Mouse (Mus musculus): ENCODE results near the gene Traf5.
A peak's percentile ranks its signal among the peaks of the same experiment; 100 is the strongest.

Gene Traf5

DNA sequence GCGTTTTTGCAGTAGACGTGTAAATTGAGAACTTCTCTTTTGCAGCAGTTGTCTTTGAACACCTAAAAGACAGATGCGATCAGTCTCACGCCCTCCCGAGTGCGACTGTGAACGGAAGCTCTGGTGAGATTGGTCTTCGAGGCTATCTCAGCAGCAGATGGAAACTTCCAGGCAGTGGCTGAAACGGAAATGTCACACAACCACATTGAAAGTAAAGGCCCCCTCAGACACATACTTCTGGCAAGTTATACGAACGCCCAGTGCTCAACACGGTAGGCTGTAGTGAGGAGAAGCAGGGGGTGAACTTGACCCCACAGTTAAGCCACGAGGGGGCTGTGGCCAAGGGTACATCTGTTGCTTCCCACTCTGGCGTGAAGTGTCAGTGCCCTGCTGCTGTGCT is 29.7 kb downstream of the Traf5 start:
- DNase-seq (ENCODE audit: low spot score) = no peak

DNA sequence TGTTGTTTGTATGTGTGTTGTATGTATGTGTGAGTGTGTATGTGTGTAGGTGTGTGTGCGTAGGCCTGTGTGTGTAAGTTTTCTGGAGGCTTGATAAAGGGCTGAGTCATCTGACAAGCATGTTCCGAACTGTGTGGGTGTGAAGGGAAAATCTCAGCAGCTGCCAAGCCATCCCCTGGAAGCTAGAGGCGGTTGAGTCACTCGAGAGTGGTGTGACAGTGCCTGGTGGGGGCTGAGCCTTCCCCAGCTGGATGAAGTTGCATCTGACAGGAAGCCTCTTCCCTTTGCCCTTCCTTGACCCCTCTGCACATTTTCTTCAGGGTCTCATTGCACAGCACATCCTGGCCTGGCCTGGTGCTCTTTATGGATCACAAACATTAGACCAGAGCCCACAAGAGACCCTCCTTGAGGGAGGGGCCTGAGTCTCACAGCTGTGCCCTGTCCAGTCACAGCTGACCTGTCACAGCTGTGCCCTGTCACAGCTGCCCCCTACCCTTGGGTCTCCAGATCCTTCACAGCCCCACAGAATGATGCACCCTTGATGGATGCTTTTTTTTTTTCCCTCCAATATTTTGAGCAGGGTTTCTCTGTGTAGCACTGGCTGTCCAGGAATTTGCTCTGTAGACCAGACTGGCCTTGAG is 30.6 kb downstream of the Traf5 start:
- DNase-seq (ENCODE audit: low spot score) = peak; percentile 32

DNA sequence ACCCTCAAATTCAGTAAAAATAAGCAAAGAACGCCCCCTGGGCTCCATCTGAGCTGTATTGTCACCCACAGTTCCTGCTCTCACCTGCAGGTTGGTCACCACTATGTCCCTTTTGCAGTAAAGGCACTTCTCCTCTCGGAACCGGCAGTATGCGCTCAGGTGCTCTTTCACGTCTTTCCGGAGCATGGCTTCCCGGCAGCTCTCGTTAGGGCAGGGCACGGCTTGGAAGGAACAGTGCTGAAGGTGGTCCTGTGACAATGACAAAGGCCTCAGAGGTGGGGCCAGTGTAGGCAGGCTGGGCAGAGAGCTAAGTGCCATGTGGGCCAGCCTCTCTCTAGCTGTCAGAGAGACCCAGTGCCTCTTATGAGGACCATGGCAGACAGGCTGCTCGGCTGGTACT is 33.4 kb downstream of the Traf5 start:
- no peak for DNase-seq (ENCODE audit: low spot score)

DNA sequence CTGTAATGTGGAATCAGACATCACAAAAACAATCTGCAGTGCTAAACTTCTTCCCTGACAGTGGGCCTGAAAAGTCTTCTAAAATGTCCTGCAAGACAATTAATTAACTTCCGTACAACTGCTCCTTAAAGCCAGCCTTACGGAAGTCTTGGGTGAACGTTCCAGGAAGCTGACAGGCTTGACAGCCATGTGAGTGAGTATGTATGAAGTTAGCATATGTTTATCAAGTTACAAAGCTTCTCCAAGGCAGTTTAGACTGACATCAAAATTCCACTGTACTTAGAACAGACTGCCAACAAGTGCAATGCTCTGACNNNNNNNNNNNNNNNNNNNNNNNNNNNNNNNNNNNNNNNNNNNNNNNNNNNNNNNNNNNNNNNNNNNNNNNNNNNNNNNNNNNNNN is 38.6 kb downstream of the Traf5 start:
- no peak for DNase-seq (ENCODE audit: low spot score)

DNA sequence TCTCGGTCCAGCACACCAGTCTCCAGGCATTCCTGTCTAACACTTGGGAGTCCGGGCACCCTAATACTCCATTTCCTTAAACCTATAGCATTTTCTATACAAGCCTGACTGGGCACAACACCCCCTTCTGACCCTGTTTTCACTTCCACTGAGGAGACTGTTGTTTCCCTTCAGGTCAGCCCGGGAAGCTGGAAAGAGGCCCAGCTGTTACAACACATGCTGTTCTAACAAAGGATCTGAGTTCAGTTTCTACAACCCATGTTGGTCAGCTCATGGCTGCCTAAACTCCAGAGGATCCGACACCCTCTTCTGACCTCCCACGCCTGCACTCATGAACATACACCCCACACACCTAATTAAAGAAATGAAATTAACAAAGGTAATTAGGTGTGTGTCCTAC is 39.4 kb downstream of the Traf5 start:
- no peak for DNase-seq (ENCODE audit: low spot score)

DNA sequence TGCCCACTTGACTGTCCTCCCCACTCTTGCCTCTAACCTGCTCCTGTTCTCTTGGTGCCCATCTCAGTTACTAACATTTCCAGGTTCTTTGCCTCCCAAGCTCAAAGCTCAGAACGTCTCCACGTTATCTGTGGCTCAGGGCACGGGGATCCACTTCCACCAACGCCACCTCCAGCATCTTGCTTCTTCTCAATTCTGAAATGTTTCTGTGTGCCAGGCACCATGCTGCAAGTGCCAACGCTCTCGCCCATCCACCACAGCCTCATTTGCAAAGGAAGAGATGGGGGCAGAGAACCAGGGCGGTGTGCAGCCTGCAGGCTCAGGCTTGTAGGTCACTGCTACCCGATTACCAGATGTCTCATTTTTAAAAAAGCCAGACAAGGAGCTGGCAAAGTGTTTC is 39.9 kb downstream of the Traf5 start:
- DNase-seq (ENCODE audit: low spot score) = no peak

DNA sequence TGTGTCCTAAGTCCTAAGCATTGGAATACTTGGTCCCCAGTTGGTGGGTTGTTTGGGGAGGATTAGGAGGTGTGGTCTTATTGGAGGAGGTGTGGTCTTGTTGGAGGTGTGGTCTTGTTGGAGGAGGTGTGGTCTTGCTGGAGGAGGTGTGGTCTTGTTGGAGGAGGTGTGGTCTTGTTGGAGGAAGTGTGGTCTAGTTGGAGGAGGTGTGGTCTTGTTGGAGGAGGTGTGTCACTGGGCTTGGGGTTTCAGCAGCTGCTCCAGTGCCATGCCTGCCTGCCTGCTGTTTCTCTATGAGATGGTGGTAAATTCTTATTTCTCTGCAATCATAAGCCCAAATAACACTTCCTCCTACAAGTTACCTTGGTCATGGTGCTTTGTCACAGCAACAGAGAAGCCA is 93.3 kb downstream of the Traf5 start:
- no peak for DNase-seq (ENCODE audit: low spot score)

DNA sequence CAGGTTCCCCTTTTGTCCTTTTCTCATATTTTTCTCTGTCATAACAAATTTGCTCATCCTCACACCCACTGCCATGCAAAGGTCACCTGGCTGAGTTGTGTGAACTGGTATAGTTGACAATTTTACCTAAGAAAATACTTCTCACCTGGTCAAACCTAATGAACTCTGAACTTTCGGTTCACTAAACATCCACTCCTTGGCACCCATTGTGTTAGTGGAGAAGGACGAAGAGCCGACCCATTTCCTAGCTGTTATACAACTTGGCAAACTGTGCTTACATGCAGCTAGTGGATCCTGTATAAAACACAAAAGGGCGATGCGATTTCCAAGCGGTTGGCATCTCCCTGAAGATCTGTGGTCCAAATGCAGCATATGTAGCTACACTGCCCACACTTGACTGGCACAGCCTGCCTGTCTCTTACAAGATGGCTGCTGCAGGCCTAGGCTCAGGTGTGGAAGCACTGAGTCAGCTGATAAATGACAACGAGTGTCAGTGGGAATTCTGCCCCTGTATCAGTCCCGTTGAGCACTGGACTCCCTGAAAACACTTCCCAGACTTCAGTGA is 95.7 kb downstream of the Traf5 start:
- no peak for DNase-seq (ENCODE audit: low spot score)

DNA sequence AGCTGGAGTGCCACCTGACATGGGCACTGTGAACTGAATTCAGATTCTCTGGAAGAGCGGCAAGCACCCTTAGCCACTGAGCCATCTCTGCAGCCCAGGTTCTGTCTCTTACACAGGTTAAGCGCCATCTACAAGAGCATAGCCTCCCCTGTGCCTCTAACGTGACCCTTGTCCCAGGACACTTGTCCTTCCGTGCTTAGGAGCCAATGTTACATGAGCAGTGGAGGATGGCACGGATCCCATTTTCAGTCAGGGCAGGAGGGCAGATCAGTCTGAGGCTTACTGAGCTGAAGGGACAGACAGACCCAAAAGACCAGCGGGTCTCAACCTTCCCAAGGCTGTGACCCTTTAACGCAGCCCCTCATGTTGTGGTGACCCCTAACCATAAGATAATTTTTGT is 96.4 kb downstream of the Traf5 start:
- DNase-seq (ENCODE audit: low spot score) = no peak

DNA sequence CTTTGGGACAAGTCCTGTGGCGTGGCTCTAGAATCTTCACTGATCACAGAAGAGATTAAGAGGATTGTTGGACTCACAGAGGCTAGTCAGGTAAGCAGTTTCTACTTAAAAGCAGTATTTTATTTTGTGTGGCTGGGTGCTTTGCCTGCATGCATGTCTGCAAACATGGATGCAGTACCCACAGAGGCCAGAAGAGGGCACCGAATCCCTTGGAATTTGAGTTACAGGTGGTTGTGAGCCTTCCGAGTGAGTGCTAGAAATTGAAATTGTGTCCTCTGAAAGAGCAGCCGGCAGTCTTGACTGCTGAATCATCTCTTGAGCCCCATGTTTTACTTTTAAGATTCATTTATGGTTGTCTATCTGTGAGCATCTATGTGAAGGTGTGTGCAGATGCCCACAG is 96.9 kb downstream of the Traf5 start:
- DNase-seq (ENCODE audit: low spot score) = no peak

DNA sequence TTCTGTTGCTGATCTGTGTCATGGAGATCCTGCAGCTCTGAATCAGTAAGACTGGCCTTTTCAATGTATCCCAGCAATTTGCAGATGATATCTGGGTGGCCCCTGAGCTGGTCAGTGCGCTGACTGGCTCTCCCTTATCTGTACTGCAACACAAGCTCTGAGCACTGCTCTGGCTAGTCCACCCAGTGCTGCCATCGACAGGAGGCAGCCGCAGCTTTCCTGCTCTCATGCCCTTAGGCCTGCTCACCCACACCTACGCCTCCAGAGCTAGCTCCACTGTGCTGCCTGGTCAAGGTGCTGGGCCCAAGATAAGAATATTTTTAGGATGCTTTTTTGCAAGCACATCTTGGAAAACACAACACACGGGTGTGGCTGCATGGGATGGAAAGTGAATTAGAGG is 97.9 kb downstream of the Traf5 start:
- DNase-seq (ENCODE audit: low spot score) = no peak

DNA sequence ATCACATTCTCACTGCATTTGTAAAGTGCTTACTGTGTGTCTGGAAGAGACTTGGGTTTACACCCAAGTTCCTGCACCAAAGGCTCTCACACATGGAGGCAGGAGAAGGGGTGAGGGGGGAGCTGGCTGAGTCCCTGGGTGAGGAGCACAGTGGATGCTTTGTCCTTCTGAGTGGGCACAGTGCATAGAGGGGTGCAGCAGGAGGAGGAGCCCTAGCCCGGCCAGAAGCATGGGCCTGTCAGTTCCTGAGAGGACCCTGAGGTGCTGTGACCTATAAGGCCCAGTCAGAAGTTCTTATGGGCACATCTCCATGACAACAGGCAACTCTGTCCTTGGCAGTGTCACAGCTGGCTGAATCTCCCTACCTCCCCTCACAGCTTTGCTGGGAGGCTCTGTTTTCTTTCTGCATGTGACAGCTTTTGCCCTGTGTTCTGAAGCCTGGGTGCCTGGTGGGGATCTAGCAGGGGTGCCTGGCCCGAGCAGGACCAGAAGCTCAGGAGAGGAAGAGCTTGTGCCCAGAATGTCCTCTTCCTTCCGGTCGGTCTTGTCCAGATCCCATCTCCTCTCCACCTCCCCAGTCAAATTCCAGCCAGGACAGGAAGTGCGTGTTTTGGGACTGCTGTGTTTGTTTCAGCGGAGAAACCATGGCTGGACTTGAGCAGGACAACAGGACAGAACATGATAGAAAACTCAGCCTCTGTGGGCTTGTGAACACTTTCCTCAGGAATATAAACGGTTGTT is 100.1 kb downstream of the Traf5 start:
- no peak for DNase-seq (ENCODE audit: low spot score)

DNA sequence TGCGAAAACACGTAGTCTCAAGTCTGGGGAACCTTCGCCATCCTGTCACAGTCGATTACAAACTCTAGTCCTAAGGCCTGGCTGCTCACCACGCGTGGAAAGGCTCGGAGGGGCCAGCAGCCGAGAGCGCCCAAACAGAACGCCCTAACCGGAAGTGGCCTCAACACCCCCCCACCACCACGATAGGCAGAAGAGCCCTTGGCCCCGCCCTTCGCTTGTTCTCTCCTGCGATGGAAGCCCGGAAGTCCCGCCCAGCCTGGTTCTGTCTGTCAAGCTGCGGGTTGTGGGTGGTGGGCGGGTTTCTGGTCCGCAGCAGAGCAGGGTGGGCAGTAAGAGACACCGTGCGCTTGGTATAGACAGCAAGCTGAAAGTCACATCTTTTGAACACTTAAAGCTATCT is 102.4 kb downstream of the Traf5 start:
- peak; percentile 95 for DNase-seq (ENCODE audit: low spot score)

DNA sequence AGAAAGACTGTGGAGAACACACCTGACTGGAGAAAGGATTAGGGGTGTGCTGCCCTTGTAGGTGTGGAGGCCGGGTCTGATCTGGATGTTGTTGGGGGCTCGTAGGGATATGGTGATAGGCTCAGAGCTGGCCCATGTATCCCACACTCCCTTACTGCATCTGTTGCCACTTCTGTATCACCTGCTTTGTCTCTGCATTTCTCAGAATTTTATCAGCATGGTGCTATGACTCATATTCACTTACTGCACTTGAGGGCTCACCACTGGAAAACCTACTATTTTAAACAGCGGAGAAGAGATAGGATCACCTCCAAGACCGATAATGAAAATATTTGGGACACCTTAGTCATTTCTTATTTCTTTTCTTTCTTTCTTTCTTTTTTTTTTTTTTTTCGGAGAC is 103.3 kb downstream of the Traf5 start:
- no peak for DNase-seq (ENCODE audit: low spot score)

DNA sequence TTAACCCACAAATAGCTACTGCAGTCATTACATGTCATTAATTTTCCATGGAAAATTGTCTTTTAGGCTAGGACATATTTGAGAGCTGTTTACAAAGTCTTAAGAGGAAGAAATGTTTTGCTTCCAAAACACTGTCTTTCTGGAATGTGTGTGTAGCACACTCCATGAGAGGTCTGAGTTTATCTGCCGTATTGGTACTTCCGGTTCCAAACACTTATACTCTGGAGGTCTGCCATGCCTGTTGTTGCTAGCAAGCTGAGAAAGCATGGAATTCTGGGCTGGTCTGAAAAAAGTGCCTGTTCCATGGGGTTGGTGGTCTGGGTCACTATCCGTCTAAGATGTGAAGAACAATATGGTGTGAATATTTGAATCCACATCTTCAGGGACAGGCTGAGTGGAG is 103.7 kb downstream of the Traf5 start:
- no peak for DNase-seq (ENCODE audit: low spot score)

DNA sequence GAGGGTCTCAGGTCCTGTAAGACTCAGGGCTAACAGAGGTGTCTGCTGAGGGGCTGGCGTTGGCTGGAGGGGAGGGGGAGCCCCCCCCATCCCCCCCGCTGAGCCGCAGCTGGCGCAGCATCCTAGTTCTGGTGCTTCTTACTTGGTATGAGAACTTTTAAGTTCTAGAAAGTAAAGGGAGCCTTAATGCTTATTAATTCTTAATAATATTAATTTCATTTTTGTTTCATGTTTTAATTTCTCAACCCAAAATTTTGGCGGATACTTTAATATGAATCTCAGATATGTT is 104.9 kb downstream of the Traf5 start:
- no peak for DNase-seq (ENCODE audit: low spot score)

DNA sequence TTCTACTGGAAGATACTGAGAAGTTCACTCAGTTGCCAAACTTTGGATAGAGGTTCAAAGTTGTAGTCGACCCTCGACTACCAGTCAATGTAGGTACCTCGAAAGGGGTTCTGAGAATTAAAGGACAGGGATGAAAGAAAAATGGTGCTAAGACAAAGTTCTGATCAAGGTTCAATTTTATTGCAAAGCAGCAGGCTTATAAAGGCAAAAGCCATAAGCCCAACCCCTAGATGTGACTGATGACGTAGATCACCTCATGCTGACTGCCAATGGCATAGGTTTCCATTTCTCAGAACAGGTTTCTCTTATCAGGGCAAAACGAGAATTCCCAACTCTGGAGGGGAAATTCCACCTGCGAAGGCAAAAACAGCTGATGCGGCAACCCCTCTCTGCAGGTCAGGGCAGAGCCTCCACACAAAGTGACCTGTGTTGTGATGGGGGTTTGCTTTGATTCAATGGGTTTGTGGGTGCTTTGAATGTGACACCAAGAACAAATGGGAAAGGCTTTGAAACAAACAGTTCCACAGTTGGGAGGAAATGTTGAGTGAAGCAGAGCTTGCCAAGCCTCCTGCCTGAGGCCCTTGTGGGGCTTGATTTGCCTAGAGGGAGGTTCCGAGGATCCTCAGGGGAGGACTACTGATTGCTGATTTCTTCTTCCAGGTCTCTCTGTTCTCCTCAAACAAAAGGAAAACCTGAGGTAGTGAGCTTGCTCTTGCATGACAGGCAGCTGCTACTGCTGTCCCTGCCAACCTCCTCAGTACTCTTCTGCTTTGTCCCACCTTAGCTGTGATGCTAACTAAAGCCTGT is 105.5 kb downstream of the Traf5 start:
- no peak for DNase-seq (ENCODE audit: low spot score)

DNA sequence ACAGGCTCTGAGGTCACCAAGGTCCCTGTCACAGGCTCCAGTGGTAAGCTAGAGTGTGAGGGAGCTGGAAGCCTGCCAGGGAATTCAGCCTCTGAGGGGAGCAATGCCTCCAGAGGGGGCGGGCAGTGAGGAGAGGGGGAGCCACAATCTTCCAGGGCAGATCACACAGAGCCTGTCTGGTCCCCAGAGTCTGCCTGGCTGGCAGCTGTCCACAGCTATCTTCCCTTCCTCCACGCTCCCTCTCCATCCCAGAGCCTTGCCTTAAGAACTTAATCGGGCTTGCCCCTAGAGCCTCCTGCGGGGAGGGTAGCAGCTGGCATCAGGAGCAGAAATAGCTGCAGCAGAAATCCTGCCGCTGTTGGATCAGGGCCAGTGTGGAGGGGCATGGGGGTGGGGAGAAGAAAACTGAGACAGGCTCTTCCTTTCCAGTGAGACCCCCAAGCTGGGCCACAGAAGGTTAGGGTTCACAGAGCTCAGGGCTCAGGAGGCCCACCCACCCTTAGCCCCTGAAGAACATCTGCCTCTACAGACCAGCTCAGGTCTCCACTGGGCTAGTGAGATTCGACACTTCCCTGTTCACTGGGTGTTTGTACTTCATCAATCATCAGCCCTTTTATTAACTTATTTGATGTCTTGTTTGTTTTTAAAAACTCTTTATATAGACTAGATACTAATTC is 110.8 kb downstream of the Traf5 start:
- DNase-seq (ENCODE audit: low spot score) = no peak

DNA sequence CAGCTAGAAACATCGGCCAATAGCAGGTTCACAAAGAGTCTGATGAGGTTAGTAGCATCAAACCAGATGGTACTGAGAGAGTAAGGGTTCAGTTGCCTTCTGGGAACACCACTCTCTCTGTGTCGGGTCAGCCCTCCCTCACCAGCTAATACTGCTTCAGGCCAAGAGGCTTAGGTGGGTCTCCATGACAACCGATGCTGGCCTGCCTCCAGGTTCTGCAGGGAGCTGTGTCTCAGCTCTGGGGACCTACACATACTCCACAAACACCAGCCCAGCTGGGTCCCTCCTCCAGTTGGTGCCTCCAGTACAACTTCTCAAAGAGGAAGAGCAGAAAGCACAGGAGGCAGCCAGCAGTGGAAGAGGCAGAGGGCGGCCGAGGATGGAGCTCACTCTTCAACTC is 115.2 kb downstream of the Traf5 start, which contains the start of gene Rd3:
Gene Rd3 (plus strand): TSS at position 184 of the 400 bp plus-strand sequence.
- no peak for DNase-seq (ENCODE audit: low spot score)

DNA sequence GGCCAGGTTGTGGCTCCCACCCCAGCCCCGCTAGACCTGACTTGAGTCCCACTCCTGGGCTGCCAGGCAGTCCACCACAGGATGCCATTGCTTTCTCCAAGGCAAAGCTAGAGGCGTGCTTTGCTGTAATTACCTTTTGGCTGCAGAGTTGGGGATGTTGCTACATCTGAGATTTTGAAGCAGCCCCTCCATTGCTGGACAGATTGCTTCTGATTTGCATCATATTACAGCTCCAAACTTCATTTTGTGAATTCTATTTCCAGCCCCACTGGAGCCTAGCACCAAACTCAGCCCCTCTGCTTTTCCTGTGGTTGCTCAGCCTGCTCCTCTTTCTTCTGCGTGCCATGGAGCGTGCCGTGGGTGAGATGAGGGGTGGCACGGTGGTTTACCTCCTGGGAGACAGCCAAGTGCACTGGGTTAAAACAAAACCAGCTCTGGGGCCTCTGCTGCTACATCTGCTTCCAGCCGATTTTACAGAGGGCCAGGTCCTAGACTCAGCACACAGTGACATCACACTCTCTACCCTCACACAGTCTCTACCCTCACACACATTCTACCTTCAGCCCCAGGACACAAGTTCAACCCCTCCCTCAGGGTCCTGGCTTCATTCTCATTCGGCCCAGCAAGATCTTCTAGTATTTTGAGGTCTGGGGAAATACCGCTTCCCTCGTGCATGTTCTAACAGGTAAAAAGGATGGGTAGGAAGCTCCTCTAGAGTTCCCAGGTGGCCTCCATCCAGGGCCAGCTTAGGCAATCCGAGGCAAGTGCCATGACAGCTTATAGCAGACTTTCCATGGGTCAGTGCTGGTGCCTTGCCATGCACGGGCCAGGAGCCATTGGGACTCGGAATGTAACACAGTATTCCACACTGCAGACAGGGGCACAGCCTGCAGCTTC is 117.6 kb downstream of the Traf5 start:
- no peak for DNase-seq (ENCODE audit: low spot score)

DNA sequence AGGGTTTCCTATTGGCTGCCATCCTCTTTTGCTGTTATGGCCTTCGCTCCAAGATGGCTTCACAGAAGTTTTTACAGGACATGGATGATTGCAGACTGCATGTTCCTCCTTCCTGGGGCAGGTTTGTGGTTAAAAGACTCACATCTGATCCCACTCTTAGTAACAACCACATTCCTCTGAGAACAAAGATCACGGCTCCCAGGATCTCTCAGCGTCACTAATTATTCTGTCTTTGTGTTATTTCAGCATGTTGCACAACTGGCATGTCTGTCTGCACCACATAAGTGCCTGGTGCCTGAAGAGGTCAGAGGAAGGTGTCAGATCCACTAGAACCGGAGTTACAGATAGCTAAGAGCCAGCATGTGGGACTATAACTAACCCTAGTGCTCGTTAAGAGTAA is 122.4 kb downstream of the Traf5 start:
- no peak for DNase-seq (ENCODE audit: low spot score)
